Mouse (Mus musculus): ENCODE results near the gene Tnrc6c.

Gene Tnrc6c

DNA sequence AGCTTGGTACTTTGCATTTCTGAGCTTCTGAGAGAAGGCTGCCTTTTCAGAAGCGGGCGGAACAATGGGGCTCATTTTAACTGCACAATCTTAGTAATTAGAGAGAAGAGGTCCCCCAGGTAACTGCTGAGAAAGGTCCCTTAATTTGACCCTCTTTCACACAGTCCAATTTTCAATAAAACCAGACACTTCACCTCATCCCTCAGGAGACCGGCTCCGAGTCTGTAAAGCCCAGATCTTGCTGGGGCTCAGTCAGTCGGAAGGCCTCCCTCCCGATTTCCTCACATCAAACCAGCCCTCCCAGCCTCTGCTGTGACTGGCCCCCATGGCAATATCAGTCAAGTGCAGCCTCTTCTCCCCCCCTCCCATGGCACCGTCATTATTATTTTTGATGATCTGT lies 15.7 kb upstream of the Tnrc6c start:
- DNase-seq (ENCODE audit: low read depth, low spot score) = no peak

DNA sequence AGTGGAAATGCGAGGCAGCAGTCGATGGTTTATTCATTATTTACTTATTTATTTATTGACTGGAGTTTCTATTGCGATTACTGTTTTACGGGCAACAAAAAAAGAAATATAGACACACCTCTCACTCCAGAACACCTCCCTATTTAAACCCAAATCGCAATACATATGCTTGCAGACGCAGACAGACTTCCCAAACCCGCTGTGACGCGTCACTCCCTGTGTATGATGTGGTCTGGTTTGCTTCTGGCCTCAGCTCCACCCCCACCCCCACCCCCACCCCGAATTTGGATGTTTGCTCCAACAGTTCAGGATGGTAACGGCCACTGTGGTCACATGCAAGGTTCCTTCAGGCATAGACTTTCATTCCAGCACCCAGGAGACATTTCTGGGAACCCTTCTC lies 15.3 kb upstream of the Tnrc6c start:
- DNase-seq (ENCODE audit: low read depth, low spot score) = no peak

DNA sequence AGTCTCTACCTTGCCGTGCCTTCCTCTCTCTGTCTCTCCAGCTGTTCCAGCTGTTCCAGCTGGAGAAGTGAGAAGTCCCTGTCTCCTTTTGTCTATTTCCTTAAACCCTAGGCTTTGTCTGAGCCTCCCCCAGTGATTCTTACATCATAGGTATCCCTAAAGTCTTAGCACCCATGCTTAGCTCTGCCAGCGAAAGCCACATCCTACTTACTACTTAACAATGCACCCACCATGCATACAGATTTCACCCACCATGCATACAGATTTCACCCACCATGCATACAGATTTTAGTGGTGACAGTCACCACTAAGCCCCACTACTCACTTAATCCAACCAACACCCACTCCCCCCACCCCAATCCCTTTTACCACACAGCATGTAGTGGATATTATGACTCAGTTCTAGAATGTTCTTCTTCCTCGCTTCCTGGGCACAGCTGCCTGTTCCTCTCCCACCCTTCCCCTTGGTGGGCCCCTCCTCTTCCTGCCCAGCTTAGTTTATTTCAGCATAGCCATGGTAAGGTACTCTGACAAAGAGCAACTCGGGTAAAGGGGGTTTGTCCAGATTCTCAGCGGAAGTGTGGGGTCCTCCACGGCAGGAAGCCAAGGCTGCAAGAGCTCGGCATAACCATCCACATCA lies 14.6 kb upstream of the Tnrc6c start:
- DNase-seq (ENCODE audit: low read depth, low spot score) = no peak

DNA sequence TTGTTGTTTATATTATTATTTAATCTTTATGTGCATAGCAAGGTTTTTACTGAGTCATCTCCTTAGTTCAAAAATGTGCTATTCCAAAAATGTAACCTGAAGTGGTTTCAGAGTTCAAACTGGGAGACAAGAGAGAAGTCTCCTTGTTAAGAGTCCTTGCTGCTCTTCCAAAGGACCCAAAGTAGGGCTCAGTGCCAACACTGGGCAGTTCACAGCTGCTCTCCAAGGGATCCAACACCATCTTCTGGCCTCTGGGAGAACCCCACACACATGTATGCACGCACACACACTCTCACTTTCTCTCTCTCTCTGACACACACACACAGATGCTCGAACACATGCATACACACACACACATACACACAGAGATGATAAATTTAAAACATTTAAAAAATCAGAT lies 11.9 kb upstream of the Tnrc6c start:
- DNase-seq (ENCODE audit: low read depth, low spot score) = no peak

DNA sequence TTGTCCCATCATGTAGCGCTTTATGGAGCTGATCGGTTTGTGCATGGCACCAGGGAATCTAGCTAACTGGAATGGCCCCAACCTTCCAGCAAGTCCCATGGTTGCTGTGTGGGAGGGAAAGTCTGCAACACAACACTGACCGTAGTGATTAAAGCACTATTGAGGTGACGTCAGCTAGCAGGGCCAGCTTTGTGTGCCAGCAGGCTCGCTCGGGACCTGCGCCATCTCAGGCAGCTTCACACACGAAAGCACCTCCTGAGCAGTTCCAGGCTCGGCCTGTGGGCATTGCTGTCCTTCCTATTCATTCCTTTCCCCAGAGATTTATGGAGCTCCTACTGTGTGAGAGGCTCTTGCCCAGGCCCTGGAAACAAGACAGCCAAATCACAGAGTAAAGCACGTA lies 10.8 kb upstream of the Tnrc6c start:
- DNase-seq (ENCODE audit: low read depth, low spot score) = no peak

DNA sequence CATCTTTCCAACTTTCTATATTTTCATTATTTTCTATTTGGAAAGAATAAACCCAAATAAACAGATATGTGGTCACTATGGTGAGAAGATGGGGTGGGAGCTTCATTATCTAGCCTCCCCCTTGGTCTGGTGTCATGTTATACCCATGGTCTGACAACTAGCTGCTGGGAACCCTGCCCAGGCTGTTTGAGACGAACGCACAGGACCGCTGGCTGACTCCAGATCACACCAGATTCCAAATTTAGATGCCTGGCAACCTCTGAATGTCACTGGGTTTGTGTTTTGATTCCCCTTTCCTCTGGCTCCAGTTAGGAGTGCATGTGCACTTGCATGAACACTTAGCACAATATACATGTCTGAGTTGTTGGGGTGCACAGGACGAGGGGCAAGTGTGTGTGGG lies 7.3 kb upstream of the Tnrc6c start:
- DNase-seq (ENCODE audit: low read depth, low spot score) = no peak

DNA sequence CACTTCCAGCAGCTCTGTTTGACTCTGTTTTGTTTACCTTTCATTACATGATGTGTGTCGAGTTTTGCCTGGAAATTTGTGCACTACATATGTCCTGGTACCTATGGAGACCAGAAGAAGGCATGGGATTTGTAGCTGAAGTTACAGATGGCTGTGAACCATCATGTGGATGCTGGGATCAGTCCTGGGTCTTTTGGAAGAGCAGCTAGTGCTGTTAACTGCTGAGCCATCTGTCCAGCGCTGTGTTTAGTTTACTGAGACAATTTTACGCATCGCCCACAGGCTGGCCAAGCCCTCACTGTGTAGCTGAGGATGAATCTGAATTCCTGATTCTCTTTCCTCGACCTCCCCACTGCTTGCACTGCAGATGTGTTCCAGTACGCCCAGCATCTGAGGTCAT lies 6.1 kb upstream of the Tnrc6c start:
- DNase-seq (ENCODE audit: low read depth, low spot score) = no peak

DNA sequence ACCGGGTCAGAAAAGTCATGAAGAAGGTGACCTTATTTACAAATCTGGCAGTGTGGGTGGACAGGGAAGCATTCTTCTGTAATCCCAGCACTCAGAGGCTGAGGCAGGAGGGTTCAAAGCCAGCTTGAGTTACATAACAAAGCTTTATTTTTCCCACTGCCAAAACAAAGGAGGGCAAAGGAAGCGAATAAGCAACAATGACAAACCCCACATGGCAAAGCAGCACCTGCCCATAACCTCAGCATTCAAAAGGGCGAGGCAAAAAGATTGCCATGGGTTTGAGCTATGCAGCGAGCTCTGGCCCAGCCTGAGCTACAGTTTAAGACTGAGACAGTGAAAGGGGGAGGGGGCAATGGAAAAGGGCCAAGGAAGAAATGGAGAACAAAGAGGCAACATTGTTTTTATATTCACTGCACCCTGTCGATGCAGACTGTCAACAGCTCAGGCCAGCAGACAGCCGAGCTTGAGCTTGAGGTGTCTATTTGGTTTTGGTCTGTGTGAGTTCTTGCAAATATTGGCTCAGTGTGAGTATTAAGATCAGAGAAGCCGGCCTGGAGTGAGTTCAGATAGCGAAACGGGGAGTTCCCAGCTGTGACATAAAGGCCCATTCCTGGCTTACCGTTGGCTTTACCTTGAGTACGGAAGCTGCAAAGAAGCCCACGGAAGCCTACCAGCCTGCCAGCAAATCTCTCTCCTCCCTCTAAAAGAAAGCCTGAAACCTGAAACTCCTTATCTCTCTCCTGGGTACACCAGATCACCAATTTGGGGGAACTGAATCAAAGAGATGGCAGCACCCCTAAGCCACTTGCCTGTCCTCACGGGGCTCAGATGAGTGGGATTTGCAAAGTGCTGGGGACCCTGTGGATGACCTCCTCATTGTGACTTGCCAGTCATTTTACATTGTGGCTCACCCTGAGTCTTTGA lies 3.1 kb upstream of the Tnrc6c start:
- DNase-seq (ENCODE audit: low read depth, low spot score) = no peak

DNA sequence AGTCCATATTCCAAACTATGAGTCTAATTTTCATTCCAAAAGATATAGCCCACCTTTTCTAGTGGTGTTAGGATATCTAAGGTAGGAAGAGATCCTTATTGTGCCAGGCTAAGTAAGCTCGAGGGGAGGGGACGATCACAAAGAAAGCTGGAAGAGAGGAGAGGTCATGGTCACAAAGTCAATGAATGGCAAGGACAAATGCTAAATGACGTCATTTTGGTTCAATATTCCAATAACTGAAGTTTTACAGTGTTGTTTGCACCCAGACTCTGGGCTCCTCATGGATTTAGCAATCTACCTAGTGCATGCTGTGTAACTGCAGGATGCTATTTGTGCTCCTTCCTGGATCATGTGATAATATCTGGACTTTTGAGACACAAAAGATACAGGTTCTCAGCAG lies 1.2 kb upstream of the Tnrc6c start:
- DNase-seq (ENCODE audit: low read depth, low spot score) = no peak

DNA sequence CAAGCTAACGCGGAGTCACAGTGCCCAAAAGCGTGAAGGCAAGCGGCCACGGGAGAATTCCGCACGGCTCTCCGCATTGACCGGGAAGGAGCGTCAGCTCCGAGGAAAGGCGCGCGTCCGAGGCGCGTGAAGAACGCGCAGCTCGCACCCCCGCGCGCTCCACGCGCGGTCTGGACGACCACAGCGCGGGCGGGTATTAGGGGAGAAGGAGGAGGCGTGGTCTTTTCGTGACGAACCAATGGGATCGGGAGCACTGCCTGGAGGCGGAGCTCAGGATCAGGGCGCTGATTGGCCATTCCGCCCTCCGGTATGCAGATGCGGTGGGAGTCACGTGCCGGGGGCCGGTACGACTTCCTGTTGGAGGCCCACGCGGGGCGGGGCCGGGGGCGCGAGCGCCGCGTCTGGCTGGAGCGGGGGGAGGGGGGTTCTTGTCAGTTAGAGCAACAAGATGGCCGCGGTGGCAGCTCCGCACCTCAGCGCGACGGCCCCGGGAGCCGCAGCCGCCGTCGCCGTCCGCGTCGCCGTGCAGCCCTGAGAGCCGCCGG lies 363 bp downstream of the Tnrc6c start:
- DNase-seq (ENCODE audit: low read depth, low spot score) = peak; percentile 99

DNA sequence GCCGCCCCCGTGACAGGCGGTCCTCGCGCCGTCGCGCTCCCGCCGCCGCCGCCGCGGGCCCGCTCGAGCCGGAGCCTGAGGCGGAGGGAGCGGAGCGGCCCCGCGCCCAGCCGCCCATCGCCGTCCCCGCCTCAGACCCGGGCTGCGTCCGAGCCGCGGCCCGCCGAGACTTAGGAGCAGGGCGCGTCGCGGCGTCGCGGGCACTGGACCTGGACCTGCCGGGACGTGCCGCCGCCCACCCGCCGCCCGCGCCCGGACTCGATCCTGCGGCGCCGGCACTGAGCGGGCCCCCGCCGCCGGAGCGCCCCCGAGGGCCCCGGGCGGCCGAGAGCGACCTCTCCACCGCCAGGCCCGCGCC lies 824 bp downstream of the Tnrc6c start:
- DNase-seq (ENCODE audit: low read depth, low spot score) = no peak

DNA sequence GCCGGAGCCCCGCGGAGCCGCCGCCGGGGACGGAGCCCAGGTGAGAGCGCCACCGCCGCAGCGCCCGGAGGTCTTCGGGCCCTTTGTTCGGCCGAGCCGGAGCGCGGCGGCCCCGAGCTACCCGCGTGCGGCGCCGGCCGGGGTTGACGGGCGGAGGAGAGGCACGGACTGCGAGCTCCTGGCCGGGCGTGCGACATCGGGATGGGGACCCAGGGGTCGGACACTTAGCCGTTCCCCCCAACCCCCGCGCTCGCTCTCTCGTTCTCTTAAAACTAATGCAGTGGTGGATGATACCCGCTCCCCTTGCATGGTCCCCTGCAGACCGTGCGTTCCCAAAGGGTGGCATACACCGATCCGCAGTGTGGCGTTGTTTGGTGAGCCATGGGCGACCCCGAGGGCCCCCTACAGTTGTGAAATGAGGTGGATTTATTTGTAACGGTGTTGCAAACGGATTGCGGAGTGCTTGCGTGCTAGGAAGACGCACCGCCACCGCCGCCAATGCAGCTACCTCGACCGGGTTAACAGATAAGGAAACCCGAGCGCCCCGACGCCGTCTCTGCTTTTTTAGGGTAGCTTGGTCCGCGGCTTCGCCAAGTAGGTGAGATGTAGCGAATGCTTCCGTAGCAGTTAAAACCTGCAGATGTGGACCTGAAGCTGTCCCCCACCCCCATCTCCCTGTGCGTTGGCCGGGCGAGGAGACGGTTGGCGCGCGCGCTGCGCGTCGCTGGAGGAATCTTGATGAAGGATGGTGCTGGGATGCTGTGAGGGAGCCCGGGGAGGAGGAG lies 1.4 kb downstream of the Tnrc6c start:
- no peak for DNase-seq (ENCODE audit: low read depth, low spot score)

DNA sequence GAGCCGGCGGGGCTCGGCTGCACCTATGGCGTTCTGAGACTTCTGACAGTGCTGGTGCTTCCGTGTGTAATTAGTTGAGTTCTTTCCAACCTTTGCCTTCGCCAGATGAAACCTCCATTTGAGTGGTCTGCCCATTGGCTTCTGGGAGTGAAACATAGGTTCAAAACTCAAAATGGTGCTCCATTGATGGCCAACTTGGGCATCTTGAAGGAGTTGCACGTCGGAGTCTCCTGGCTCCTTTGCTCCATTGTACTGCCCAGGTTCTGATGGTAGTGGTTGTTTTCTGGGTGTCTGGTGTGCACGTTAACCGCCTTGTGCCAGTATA lies 1.9 kb downstream of the Tnrc6c start:
- DNase-seq (ENCODE audit: low read depth, low spot score) = no peak

DNA sequence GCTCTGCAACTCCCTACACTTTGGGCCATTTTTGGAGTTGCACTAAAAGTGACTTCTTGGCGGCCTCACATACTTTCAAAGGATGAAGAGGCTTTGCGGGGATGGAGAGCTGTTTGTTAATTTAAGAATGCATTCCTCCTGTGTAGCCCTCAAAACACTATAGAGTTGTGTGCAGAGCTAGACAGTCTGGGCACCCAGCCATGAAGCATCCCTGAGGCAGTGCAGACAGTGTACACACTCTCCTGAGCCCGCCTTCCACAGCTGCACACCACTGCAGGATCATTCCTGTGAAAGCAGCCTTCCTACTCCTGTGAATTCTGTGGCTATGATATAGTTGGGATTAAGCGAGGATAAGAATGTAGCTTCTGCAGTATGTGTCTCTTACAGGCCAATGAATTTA lies 4.9 kb downstream of the Tnrc6c start:
- DNase-seq (ENCODE audit: low read depth, low spot score) = no peak

DNA sequence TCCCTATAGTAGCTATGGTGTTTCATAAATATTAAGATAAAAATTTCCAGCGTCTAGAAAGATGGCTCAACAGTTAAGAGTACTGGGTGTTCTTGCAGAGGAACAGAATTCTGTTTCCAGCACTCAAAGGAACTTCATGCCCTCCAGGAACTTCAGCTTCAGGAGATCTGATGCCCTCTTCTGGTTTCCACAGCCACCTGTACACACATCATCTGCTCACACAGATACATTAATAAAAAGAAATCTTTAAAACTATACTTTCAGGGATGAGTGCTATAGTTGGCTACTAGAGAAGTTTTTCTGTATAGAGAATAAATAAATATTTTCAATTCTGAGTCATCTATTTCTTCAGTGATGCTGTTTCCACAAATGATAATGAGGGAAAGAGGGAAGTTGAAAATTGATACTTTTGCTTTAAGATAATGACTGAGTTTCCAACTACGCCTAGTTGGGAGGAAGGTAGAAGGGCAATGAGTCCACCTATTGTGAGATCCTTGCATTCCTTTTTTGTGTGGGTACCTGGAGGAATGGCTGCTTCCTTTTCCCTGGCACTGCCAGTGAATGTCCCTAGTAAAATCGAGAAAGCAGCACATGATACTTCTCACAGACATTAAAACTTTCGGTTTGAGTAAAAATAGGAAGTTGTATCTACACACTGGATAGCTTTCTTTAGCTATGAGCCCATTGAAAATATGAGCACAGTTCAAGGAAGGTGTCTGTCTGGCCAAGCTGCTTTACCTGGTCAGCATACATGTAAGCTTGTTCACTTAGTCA lies 9.1 kb downstream of the Tnrc6c start:
- no peak for DNase-seq (ENCODE audit: low read depth, low spot score)

DNA sequence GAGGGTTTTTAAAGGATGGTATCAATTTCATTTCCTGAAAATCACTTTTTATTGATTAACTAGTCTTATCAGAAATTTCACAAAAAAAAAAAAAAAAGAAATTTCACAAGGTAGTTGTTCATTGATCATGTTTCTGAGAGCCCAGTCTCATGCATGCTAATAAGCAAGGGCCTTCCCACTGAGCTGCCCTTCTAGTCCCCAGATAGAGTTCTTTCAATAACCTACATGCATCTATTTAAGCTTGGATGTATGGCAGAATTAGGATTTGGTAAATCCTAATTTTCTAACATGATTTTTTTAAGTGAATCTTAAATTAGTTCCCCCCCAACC lies 9.7 kb downstream of the Tnrc6c start:
- DNase-seq (ENCODE audit: low read depth, low spot score) = no peak

DNA sequence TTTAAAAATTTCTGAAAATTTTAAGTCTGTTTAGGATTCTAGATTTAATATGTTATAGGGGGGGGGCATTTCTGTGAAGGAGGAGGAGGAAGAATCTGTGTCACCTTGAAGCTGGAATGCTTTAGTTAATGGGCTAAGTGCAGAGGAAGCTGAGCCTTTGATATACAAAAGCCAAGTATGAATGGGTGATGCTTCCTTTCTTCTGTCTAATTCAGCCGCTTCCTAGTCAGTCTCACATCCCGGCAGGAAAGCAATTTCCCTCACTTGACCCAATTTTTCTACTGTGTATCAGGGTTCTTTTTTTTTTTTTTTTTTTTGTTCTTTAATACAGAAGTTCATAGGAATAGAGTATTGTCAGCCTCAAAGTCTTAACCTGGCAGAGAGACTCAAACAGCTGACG lies 11.1 kb downstream of the Tnrc6c start:
- no peak for DNase-seq (ENCODE audit: low read depth, low spot score)

DNA sequence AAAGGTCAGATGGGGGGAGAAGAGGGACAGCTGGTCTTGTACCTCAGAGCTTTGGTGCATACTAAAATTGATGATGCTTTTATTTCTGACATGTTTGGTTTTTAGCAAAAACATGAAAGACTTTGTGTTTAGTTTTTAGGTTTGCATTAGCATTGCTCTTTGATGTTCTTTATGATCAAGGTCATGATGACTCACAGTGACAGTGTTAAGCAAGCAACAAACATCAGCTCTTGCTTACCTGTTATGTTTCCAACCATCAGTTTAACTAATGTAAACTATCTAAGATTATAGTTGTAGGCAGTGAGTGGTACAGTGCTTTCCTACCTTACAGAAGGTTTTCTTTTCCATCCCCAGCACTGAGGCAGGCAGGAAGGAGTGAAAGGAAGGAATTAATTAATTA lies 12.5 kb downstream of the Tnrc6c start:
- no peak for DNase-seq (ENCODE audit: low read depth, low spot score)

DNA sequence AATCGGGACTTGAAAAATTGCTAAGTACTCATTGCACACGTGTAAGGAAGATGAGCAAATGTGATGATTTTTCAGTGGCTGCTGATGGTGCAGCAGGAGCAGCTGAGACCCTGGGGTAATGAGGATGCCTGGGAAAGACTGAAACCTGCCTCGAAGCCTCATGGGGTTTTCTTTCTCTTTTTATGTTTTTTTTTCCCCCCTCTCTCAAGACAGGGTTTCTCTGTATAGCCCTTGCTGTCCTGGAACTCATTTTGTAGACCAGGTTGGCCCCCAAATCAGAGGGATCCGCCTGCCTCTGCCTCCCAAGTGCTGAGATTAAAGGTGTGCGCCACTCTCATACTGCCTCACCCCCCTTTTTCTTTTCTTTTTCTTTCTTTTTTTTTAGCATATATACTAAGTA lies 13.1 kb downstream of the Tnrc6c start:
- DNase-seq (ENCODE audit: low read depth, low spot score) = no peak

DNA sequence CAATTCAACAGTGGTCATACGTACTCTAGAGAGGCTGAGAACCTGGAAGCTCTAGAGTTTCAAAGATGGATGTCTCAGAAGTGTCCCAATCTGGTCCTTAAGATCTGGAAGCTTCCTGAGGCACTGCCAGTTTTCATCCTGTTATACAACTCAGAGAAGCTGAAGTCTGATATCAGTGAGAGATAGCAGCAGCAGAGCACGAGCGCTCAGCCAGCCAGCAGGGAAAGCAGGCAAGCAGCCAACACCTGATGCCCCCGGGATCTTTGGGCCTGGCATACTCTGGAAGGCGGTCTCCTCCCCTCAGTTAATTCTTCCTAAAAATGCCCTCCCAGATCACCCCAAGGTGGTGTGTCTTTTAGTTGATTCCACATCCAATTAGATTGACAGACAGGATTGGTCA lies 13.7 kb downstream of the Tnrc6c start:
- no peak for DNase-seq (ENCODE audit: low read depth, low spot score)

DNA sequence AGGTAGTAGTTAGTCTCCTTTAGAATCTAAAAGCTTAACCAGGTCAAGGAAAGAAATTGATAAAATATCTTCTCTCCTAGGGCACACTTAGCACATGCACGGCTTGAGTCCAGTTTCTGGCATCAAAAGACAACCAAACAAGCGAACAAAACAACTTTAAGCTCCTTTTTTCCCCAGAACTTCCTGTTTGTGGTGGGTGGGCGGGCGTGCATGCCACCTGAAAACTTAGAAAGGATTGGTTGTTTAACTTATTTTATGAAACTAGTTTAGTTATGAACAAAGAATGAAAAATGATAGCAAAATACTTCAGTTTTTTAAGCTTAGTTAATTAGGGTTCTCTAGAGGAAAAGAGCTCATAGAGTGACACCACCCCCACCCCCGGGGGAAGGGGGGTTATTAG lies 17.5 kb downstream of the Tnrc6c start:
- no peak for DNase-seq (ENCODE audit: low read depth, low spot score)

DNA sequence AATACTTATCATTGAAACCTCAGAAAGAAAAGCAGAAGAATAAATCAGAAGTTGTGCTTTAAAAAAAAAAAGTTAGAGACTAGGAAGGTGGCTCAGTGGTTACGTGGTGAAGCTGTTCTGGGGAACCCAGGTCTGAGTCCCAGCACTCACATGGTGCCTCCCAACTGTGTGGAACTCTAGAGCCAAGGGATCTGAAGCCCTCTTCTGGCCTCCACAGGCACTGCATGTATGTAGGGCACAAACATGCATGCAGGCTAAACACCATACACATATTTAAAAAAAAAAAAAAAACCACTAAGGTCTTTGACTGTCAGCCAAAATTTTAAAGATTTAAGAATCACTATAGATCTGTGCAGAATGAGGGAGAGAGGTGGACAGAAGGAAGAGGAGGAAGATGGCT lies 20.4 kb downstream of the Tnrc6c start:
- no peak for DNase-seq (ENCODE audit: low read depth, low spot score)
